Mouse (Mus musculus): Measurements from ENCODE around the gene Frrs1l. TPM values are rescaled to one million over a fixed set of nuclear protein-coding genes. Genes with fewer than 3 reads are reported as not detected.
A peak's percentile ranks its signal among the peaks of the same experiment; 100 is the strongest.

Frrs1l gene
- total RNA-seq, 2 experiments from 2014 or later, result 191 to 198 TPM

- intact Hi-C loops (cut with DNase I), result loop anchor here (2.0 kb wide), 1 partner anchor 34 kb away; no protein-coding TSS in a partner anchor
- DNase-seq (ENCODE audit: low spot score in 2 of 2), result no peak
Observed at GRCm38 (mm10) chr4:56930312-56930711, 59.9 kb downstream of the Frrs1l start.

GRCm38 (mm10) chr4:56926971-56927370, 63.2 kb downstream of the Frrs1l start:
- no peak for DNase-seq (ENCODE audit: low spot score in 2 of 2)
- intact Hi-C loops (cut with DNase I), result no loop called here

DNA sequence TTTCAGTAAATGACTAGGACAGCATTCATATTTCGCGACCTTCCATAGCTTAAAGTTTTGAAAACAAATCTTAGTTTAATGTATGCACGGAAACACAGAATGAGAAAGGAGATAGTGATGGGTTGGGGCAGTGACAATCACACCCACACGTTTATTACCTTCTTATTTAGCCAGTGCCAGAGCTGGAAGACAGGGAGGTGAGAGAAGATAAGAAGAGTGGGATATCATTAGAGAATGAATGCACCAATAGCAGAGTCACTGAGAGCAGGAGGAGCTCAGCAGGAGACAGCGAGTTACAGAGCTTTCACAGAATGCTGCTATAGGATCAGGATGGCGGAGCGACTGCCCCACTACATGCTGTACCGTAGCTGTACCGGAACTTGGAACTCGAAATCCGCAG, 68.0 kb downstream of the Frrs1l start:
- intact Hi-C loops (cut with DNase I), result no loop called here

GRCm38 (mm10) chr4:56915732-56916325, 74.4 kb downstream of the Frrs1l start:
- intact Hi-C loops (cut with DNase I), result no loop called here

More for the DNA sequence above, 68.0 kb downstream of the Frrs1l start:
- no peak for DNase-seq (ENCODE audit: low spot score in 2 of 2)

GRCm38 (mm10) chr4:56914761-56915160, 75.4 kb downstream of the Frrs1l start:
- intact Hi-C loops (cut with DNase I), result no loop called here
- DNase-seq (ENCODE audit: low spot score in 2 of 2), result no peak

More at GRCm38 (mm10) chr4:56915732-56916325, 74.4 kb downstream of the Frrs1l start:
- no peak for DNase-seq (ENCODE audit: low spot score in 2 of 2)

GRCm38 (mm10) chr4:56914338-56914737, 75.9 kb downstream of the Frrs1l start:
- intact Hi-C loops (cut with DNase I), result no loop called here
- DNase-seq (ENCODE audit: low spot score in 2 of 2), result no peak

- intact Hi-C loops (cut with DNase I), result no loop called here
- DNase-seq (ENCODE audit: low spot score in 2 of 2), result no peak
Observed at GRCm38 (mm10) chr4:56912382-56913001, 77.7 kb downstream of the Frrs1l start.

DNA sequence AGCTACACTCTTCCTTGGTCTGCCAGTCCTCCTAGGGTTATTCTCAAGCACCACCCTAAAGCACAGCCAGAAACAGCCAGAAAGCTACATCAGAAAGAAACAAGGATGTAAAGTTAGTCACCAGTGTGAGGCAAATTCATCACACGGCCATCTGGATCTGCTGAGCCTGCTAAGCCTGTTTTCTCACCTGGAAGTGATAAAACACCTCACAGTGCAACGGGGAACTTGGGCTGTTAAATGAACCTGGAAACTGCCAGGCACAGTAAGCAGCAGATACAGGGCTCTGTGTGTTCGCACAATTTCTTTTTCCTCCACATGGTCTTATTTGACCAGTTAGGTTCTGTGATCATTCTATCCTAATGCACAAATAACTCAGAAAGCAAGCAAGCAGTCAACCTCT, 80.6 kb downstream of the Frrs1l start:
- intact Hi-C loops (cut with DNase I), result no loop called here

DNA sequence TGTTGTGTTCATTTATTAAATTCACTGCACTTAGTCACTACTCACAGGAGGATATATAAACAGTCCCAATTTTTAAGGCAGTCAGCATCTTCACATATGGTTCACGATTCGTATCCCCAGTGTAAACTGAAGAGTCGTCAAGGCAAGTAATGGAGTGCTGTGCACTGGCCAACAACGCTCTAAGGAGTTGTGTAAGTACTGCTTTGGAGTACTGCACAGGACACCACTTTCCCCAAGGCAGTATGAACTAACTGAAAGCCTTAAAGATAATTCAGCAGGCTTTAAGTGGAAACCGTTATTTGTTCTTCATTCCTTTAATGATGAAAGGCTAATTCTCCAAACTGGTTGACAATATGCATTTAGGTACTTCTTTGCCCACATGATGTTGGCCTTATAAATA, 82.5 kb downstream of the Frrs1l start:
- DNase-seq (ENCODE audit: low spot score in 2 of 2), result no peak
- intact Hi-C loops (cut with DNase I), result no loop called here

More for the DNA sequence above, 80.6 kb downstream of the Frrs1l start:
- peak in 1 of 2 experiments; percentile 55 for DNase-seq (ENCODE audit: low spot score in 2 of 2)

Other genes starting within 250 kb of the Frrs1l start
- under 1 TPM in 1 of 2 experiments, not detected in 1; 0.32 TPM for gene Actl7b, start 248.9 kb downstream of the Frrs1l start, total RNA-seq (2021)
- not detected for gene Actl7a, start 247.0 kb downstream of the Frrs1l start, total RNA-seq (2021)
- 10 to 100 TPM; 63.5 to 65.1 TPM for gene Elp1, start 188.1 kb downstream of the Frrs1l start, total RNA-seq (2021)
- gene Fam206a, start 188.0 kb downstream of the Frrs1l start, total RNA-seq (2021), result 10 to 100 TPM; 19.2 to 20.3 TPM
- 10 to 100 TPM; 15.2 TPM for gene Ctnnal1, start 125.2 kb downstream of the Frrs1l start, total RNA-seq (2021)
- gene Tmem245, start 43.0 kb downstream of the Frrs1l start, total RNA-seq (2021), result 10 to 100 TPM; 32.7 to 37.5 TPM
- gene Epb41l4b, start 153.0 kb upstream of the Frrs1l start, total RNA-seq (2021), result 10 to 100 TPM; 30.2 to 31.9 TPM